Mouse (Mus musculus) Muller cell, postnatal 12 days (primary cell): ENCODE results near the gene Aebp2.
A peak's percentile ranks its signal among the peaks of the same experiment; 100 is the strongest.

ENCODE experiments used
- DNase-seq: peaks from one replicate; pipeline ENCODE4 v3.0.0-alpha.2; 2015; ENCODE audit errors: inconsistent ontology term

Gene Aebp2

GRCm38 (mm10) chr6:140697994-140698393 lies 75.5 kb downstream of the Aebp2 start:
- DNase-seq, result no peak

GRCm38 (mm10) chr6:140698596-140698995 lies 76.1 kb downstream of the Aebp2 start:
- DNase-seq, result no peak

GRCm38 (mm10) chr6:140701259-140701658 lies 78.8 kb downstream of the Aebp2 start:
- DNase-seq, result no peak

- no peak for DNase-seq
These were observed 82.7 kb downstream of the Aebp2 start for GRCm38 (mm10) chr6:140705132-140705531.

- no peak for DNase-seq
These were observed 83.6 kb downstream of the Aebp2 start for GRCm38 (mm10) chr6:140706056-140706455.

- DNase-seq, result no peak
These were observed 85.6 kb downstream of the Aebp2 start for GRCm38 (mm10) chr6:140708059-140708458.

- DNase-seq, result no peak
These were observed 87.1 kb downstream of the Aebp2 start for GRCm38 (mm10) chr6:140709415-140710107.

- peak; percentile 44 for DNase-seq
These were observed 90.3 kb downstream of the Aebp2 start for GRCm38 (mm10) chr6:140712754-140713153.

- DNase-seq, result peak; percentile 58
These were observed 92.5 kb downstream of the Aebp2 start for GRCm38 (mm10) chr6:140714905-140715365.

GRCm38 (mm10) chr6:140722058-140722457 lies 99.6 kb downstream of the Aebp2 start:
- no peak for DNase-seq
